Mouse (Mus musculus): ENCODE measurements around the gene Ing3. TPM values are rescaled to one million over a fixed set of nuclear protein-coding genes. Genes with fewer than 3 reads are reported as not detected.

The Ing3 gene
- polyA plus RNA-seq (2012; rRNA removed) = 14.2 and 15.6 TPM in 2 replicates

DNA sequence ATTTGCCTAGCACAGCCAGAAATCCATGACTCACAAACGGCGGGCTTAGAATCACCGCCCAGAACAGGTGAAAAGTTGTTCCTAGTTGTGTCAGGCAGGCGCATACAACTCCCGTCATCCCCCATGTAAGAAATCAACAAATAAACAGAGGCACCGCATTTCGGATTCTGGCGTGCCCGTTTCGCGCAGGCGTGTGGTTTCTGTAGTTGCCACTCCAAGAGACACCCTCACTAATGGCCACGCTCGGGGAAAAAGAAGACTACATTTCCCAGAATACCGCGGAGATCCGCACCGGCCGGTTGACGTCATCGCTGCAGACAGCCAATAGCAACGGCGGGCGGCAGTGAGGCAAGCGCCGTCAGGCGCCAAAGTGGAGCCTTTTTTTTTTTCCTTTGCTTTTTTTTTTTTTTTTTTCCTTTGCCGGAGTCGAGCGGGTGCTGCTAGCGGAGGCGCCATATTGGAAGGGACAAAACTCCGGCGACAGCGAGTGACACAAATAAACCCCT is at the start of gene Ing3:
TSS of gene Ing3 (plus strand) at position 346 of the 506 bp plus-strand sequence.
- Histone ChIP-seq H3K36me3 (ENCODE audit: control insufficient read depth, insufficient read depth, low read length) (no peaks in the 10 kb centered on the region), H3K4me1 (ENCODE audit: control insufficient read depth, insufficient read depth, low read length) (no peaks in the 10 kb centered on the region), H3K27ac (ENCODE audit: control insufficient read depth, insufficient read depth, low read depth, low read length) (peak within 1 kb of the TSS; percentile 93), H3K27me3 (ENCODE audit: control insufficient read depth, insufficient read depth, low read length) (no peaks in the 10 kb centered on the region), H3K4me3 (ENCODE audit: control insufficient read depth, low read depth, low read length) (peak within 1 kb of the TSS; percentile 89)
- TF ChIP-seq POLR2A (IDR thresholded peaks at IDR 0.05; ENCODE audit: control insufficient read depth, low read depth, low read length) (no peak; the same call in 1 of the 2 replicates), CTCF (IDR thresholded peaks at IDR 0.05; ENCODE audit: control insufficient read depth, insufficient read depth, insufficient replicate concordance, low read depth, low read length) (no peak)

DNA sequence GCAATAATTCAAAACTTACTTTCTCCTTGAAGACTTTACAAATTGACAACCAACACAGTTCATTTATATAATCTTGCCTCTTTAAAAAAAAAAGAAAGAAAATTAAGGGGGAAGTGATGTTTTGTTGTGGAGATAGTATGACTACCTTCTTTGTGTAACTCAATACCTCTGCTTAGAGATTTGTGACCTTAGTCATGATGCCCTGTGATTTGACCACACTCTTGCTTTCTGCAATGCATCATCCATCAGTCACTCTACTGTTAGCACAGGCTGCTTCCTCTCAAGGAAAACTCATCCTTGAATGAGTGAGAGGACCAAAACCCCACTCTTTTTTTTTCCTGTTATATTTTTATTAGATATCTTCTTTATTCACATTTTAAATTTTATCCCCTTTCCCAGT is 39.7 kb upstream of the Ing3 start:
- H3K36me3 ChIP-seq (ENCODE audit: control insufficient read depth, insufficient read depth, low read length) = no peaks in the 10 kb centered on the region
- no peak for TF ChIP-seq POLR2A (IDR thresholded peaks at IDR 0.05; ENCODE audit: control insufficient read depth, low read depth, low read length)
- TF ChIP-seq CTCF (IDR thresholded peaks at IDR 0.05; ENCODE audit: control insufficient read depth, insufficient read depth, insufficient replicate concordance, low read depth, low read length) = no peak
- H3K4me3 ChIP-seq (ENCODE audit: control insufficient read depth, low read depth, low read length) = no peak overlapping the region
- no peaks in the 10 kb centered on the region for H3K4me1 ChIP-seq (ENCODE audit: control insufficient read depth, insufficient read depth, low read length)
- H3K27me3 ChIP-seq (ENCODE audit: control insufficient read depth, insufficient read depth, low read length) = no peaks in the 10 kb centered on the region
- H3K27ac ChIP-seq (ENCODE audit: control insufficient read depth, insufficient read depth, low read depth, low read length) = no peak overlapping the region

DNA sequence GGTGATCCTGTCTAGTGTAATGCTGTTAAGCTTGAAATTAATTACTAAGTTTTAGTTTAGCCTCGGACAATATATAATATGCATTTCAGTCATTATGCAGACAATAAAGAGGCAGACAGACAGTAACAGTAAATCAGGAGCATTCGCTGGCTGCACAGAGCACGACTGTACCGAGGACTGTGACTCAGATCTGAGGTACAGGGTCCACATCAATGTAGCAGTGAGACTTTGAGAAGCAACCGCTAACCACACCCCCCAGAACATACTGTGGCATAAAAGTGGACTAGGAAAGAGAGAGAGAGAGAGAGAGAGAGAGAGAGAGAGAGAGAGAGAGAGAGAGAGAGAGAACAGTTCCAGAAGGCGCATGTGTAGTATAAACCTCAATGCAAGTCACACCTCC is 38.6 kb upstream of the Ing3 start:
- Histone ChIP-seq H3K27me3 (ENCODE audit: control insufficient read depth, insufficient read depth, low read length) (no peaks in the 10 kb centered on the region), H3K4me3 (ENCODE audit: control insufficient read depth, low read depth, low read length) (no peak overlapping the region), H3K36me3 (ENCODE audit: control insufficient read depth, insufficient read depth, low read length) (no peaks in the 10 kb centered on the region), H3K4me1 (ENCODE audit: control insufficient read depth, insufficient read depth, low read length) (no peaks in the 10 kb centered on the region), H3K27ac (ENCODE audit: control insufficient read depth, insufficient read depth, low read depth, low read length) (no peak overlapping the region)
- no peak for TF ChIP-seq POLR2A (IDR thresholded peaks at IDR 0.05; ENCODE audit: control insufficient read depth, low read depth, low read length)
- TF ChIP-seq CTCF (IDR thresholded peaks at IDR 0.05; ENCODE audit: control insufficient read depth, insufficient read depth, insufficient replicate concordance, low read depth, low read length) = no peak

DNA sequence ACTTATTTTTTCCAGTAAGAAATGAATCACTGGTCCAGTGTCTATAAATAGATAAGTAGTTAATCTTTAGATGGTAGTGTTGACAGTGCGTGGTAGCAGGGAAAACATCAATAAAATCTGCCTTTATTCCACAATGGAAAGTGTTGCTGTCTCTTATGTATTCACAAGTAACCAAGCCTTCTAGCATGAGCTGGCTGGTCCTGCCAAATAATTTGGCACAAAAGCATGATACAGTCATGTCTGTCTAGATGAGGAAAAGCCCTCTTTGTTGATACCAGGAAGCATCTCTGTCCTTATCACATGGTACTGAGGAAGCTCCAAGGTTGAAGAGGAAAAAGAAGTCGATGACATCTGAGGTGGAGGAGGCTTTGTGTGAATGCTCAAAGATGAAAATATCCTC is 32.8 kb upstream of the Ing3 start:
- no peaks in the 10 kb centered on the region for H3K4me1 ChIP-seq (ENCODE audit: control insufficient read depth, insufficient read depth, low read length)
- no peaks in the 10 kb centered on the region for H3K36me3 ChIP-seq (ENCODE audit: control insufficient read depth, insufficient read depth, low read length)
- TF ChIP-seq CTCF (IDR thresholded peaks at IDR 0.05; ENCODE audit: control insufficient read depth, insufficient read depth, insufficient replicate concordance, low read depth, low read length) (no peak), POLR2A (IDR thresholded peaks at IDR 0.05; ENCODE audit: control insufficient read depth, low read depth, low read length) (no peak)
- H3K27me3 ChIP-seq (ENCODE audit: control insufficient read depth, insufficient read depth, low read length) = no peaks in the 10 kb centered on the region
- H3K27ac ChIP-seq (ENCODE audit: control insufficient read depth, insufficient read depth, low read depth, low read length) = no peak overlapping the region
- H3K4me3 ChIP-seq (ENCODE audit: control insufficient read depth, low read depth, low read length) = no peak overlapping the region

DNA sequence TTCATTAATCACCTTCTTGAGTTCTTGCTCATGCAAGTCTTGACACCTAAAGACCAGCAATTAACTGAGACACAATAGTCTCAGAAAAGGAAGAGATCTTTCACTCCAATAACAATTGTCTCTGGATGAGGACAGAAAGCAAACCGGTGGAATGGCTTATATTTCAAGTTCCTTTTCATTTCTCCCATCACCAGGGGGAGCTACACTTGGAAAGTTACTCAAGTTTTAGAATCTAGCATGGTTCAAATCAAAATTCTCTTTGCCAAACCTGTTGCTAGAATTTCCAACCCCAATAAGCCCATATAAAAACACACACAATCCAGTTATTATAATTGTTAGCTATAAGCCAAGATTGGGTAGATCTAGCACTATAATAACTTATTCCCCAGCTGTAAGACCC is 25.2 kb upstream of the Ing3 start:
- no peak for TF ChIP-seq POLR2A (IDR thresholded peaks at IDR 0.05; ENCODE audit: control insufficient read depth, low read depth, low read length)
- TF ChIP-seq CTCF (IDR thresholded peaks at IDR 0.05; ENCODE audit: control insufficient read depth, insufficient read depth, insufficient replicate concordance, low read depth, low read length) = no peak
- Histone ChIP-seq H3K27me3 (ENCODE audit: control insufficient read depth, insufficient read depth, low read length) (no peaks in the 10 kb centered on the region), H3K4me3 (ENCODE audit: control insufficient read depth, low read depth, low read length) (peak overlapping the region; percentile 56; the same call in 1 of the 2 replicates), H3K4me1 (ENCODE audit: control insufficient read depth, insufficient read depth, low read length) (no peaks in the 10 kb centered on the region), H3K27ac (ENCODE audit: control insufficient read depth, insufficient read depth, low read depth, low read length) (no peak overlapping the region), H3K36me3 (ENCODE audit: control insufficient read depth, insufficient read depth, low read length) (no peaks in the 10 kb centered on the region)

DNA sequence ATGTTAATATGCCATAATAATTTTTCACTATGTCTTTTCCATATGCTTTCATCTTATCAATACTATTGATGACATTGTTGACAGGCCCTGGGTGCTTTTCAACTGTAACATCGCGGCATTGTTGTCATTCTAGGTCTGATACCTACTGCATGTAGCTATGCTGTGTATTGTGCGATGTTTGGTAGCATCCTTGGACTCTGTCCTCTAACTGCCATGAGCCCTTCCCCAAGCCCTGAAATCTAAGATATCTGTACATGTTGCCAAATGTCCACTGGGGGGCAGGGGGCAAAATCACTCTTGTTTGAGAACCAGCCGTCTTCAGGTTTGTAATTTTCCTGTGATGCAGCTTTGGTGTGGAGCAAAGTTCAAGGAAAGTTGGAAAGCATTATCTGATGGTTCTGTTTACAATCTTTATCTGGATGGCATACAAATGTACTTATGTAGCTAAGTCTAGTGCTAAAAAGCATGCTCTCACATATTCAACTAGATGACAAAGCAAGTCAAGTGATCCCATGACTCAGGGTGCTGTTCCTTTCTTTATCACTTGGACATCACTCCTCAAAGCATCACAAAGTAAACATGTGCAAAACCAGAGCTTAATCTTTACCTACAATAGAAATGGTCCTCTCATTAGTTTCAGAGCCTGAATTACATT is 11.3 kb upstream of the Ing3 start:
- H3K27ac ChIP-seq (ENCODE audit: control insufficient read depth, insufficient read depth, low read depth, low read length) = no peak overlapping the region
- TF ChIP-seq POLR2A (IDR thresholded peaks at IDR 0.05; ENCODE audit: control insufficient read depth, low read depth, low read length) (no peak), CTCF (IDR thresholded peaks at IDR 0.05; ENCODE audit: control insufficient read depth, insufficient read depth, insufficient replicate concordance, low read depth, low read length) (no peak)
- no peak overlapping the region for H3K4me3 ChIP-seq (ENCODE audit: control insufficient read depth, low read depth, low read length)
- no peaks in the 10 kb centered on the region for H3K27me3 ChIP-seq (ENCODE audit: control insufficient read depth, insufficient read depth, low read length)
- H3K4me1 ChIP-seq (ENCODE audit: control insufficient read depth, insufficient read depth, low read length) = no peaks in the 10 kb centered on the region
- no peaks in the 10 kb centered on the region for H3K36me3 ChIP-seq (ENCODE audit: control insufficient read depth, insufficient read depth, low read length)

DNA sequence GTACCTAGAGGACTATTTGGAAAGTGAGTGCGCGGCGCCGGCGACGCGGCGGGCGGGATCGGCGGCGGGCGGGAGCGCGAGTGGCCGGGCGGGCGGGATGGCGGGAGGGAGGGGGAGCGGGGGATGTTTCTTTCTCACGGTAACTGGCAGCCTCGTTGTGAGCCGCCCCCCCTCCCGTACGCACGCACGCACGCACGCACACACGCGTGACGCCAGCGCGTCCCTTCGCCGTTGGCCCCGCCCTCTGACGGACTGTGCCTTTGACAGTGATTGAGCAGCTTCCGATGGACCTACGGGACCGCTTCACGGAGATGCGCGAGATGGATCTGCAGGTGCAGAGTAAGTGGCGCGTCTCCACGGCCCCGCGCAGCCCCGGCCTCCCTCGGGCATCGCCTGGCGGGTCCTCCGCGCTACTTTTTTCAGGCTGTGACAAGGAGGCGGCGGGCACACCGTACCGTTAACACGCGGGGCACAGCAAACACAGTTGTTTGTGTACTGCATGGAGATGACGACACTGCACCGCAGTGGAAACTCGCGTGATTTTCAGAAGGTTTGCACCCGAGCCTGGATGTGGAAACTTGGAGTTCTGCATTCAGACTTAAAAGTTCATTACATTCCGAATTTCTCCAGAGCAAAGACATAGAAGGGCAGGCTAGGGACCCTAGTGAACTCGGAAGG is 539 bp downstream of the Ing3 start:
- Histone ChIP-seq H3K4me3 (ENCODE audit: control insufficient read depth, low read depth, low read length) (peak overlapping the region; percentile 89), H3K36me3 (ENCODE audit: control insufficient read depth, insufficient read depth, low read length) (no peaks in the 10 kb centered on the region), H3K27ac (ENCODE audit: control insufficient read depth, insufficient read depth, low read depth, low read length) (peak overlapping the region; percentile 93), H3K4me1 (ENCODE audit: control insufficient read depth, insufficient read depth, low read length) (no peaks in the 10 kb centered on the region), H3K27me3 (ENCODE audit: control insufficient read depth, insufficient read depth, low read length) (no peaks in the 10 kb centered on the region)
- TF ChIP-seq POLR2A (IDR thresholded peaks at IDR 0.05; ENCODE audit: control insufficient read depth, low read depth, low read length) (peak; percentile 60), CTCF (IDR thresholded peaks at IDR 0.05; ENCODE audit: control insufficient read depth, insufficient read depth, insufficient replicate concordance, low read depth, low read length) (no peak)
